Mouse (Mus musculus) CH12.LX (cell line): ENCODE data around the gene Hsd17b14. TPM values are rescaled to one million over a fixed set of nuclear protein-coding genes. Genes with fewer than 3 reads are reported as not detected.

ENCODE experiments used
- DNase-seq: peaks from one replicate; pipeline ENCODE4 v3.0.0-alpha.2; 2013; ENCODE audit errors: extremely low read depth
- H3K27ac ChIP-seq: 2 replicates; pipeline ENCODE4 v1.5.1; 2012; ENCODE audit warnings: low read depth, mild to moderate bottlenecking, control low read depth, moderate library complexity; ENCODE audit not compliant: insufficient read depth
- H3K27me3 ChIP-seq: replicated peaks from 2 replicates; pipeline ENCODE3; 2012; ENCODE audit warnings: inconsistent platforms
- H3K36me3 ChIP-seq, 2 experiments: replicated peaks in 1 of 2; 2 replicates each; pipeline versions ENCODE3 to v1.6.1; 2012; ENCODE audit warnings: inconsistent platforms in 1 of 2, low read length in 1 of 2, mild to moderate bottlenecking in 1 of 2, mixed read lengths in 1 of 2, moderate library complexity in 1 of 2; ENCODE audit not compliant: control insufficient read depth in 1 of 2, insufficient read depth in 1 of 2
- H3K4me1 ChIP-seq, 2 experiments: 2 replicates each; pipeline ENCODE4 v1.6.1; 2012; ENCODE audit warnings: inconsistent platforms in 1 of 2, moderate library complexity in 1 of 2; ENCODE audit not compliant: insufficient read depth in 2 of 2, control insufficient read depth in 1 of 2
- H3K4me2 ChIP-seq: 2 replicates; pipeline ENCODE4 v1.6.1; 2012; ENCODE audit warnings: low read depth, mild to moderate bottlenecking, control low read depth; ENCODE audit not compliant: poor library complexity, insufficient read depth, severe bottlenecking
- H3K4me3 ChIP-seq, 3 experiments: fragments of 150-350 bp in 1 of 3; sonication (generic) in 1 of 3; replicated peaks in 1 of 3; 2 replicates each; pipeline versions ENCODE3 to v1.5.1; 2011 to 2012; ENCODE audit warnings: low read depth in 2 of 3, low read length in 2 of 3, mild to moderate bottlenecking in 2 of 3, moderate library complexity in 2 of 3, control low read depth in 1 of 3, improper control_type of control experiment in 1 of 3, inconsistent platforms in 1 of 3, mixed read lengths in 1 of 3; ENCODE audit not compliant: poor library complexity in 1 of 3
- H3K79me2 ChIP-seq: replicated peaks from 2 replicates; pipeline ENCODE4 v1.6.1; 2012; ENCODE audit warnings: mild to moderate bottlenecking, moderate library complexity; ENCODE audit not compliant: control insufficient read depth, poor library complexity, insufficient read depth, severe bottlenecking; ENCODE audit errors: extremely low read depth
- H3K9ac ChIP-seq: 2 replicates; pipeline ENCODE4 v1.6.1; 2012; ENCODE audit warnings: low read depth, mild to moderate bottlenecking, control low read depth, moderate library complexity; ENCODE audit not compliant: insufficient read depth
- H3K9me3 ChIP-seq: replicated peaks from 2 replicates; pipeline ENCODE3; 2012; ENCODE audit warnings: low read length, inconsistent platforms, mixed read lengths
- IRF4 ChIP-seq: IDR thresholded peaks from 2 replicates; pipeline ENCODE4 v1.6.1; 2014; ENCODE audit warnings: low read depth, mild to moderate bottlenecking, inconsistent platforms, low read length, improper control_type of control experiment
- MYC ChIP-seq: IDR thresholded peaks from 2 replicates; pipeline ENCODE4 v1.6.1; 2011; ENCODE audit warnings: low read depth, mild to moderate bottlenecking, improper control_type of control experiment, low read length
- NELFE ChIP-seq: IDR thresholded peaks from 2 replicates; pipeline ENCODE4 v1.6.1; 2011; ENCODE audit warnings: low read depth, low read length, improper control_type of control experiment
- NRF1 ChIP-seq: IDR thresholded peaks from 2 replicates; pipeline ENCODE4 v1.6.1; 2014; ENCODE audit warnings: low read depth, mild to moderate bottlenecking, inconsistent platforms, low read length, improper control_type of control experiment, moderate library complexity
- SIN3A ChIP-seq: IDR thresholded peaks from 2 replicates; pipeline ENCODE4 v1.6.1; 2012; ENCODE audit warnings: low read length, improper control_type of control experiment, inconsistent platforms
- SMC3 ChIP-seq: IDR thresholded peaks from 2 replicates; pipeline ENCODE4 v1.6.1; 2011; ENCODE audit warnings: low read depth, low read length, improper control_type of control experiment
- TBP ChIP-seq: conservative IDR thresholded peaks from 2 replicates; pipeline ENCODE4 v1.6.1; 2011; ENCODE audit warnings: low read depth, low read length, improper control_type of control experiment
- TCF12 ChIP-seq: IDR thresholded peaks from 2 replicates; pipeline ENCODE4 v1.6.1; 2014; ENCODE audit warnings: low read depth, mild to moderate bottlenecking, inconsistent platforms, low read length, improper control_type of control experiment
- ZKSCAN1 ChIP-seq: IDR thresholded peaks from 2 replicates; pipeline ENCODE4 v1.6.1; 2012; ENCODE audit warnings: low read depth, inconsistent platforms, low read length, improper control_type of control experiment, borderline replicate concordance
- dilution Hi-C: fragments of 300-500 bp; cut with MboI; formaldehyde crosslinking; loops from 2 replicates; pipeline ENCODE4 v1.14.3; 2020; ENCODE audit warnings: low sequenced_read_pairs; ENCODE audit not compliant: extremely low pct_unique_long_range_greater_than_20kb, extremely low pct_ligation_motif_present
- in situ Hi-C: fragments of 300-500 bp; cut with MboI; formaldehyde crosslinking; loops from 3 replicates; pipeline ENCODE4 v1.14.3; 2019; ENCODE audit warnings: low sequenced_read_pairs, low pct_ligation_motif_present, low pct_unique_long_range_greater_than_20kb, mixed read lengths
- polyA plus RNA-seq: library from polyadenylated mRNA; unstranded; fragments of >175 nt; gene quantifications from 2 replicates; pipeline ENCODE4 v1.2.1, GENCODE M21; 2012; ENCODE audit warnings: low read depth; ENCODE audit not compliant: insufficient read length
- total RNA-seq, 2 experiments: library from RNA; depleted of rRNA; stranded (reverse); fragments of 300-350 nt in 1 of 2; fragments of >200 nt in 1 of 2; gene quantifications; 2 replicates each; pipeline ENCODE4 v1.2.3; 2012 to 2014

Hsd17b14 gene
- total and polyA plus RNA-seq, 3 experiments: 2.3 TPM; not detected in 2

DNA sequence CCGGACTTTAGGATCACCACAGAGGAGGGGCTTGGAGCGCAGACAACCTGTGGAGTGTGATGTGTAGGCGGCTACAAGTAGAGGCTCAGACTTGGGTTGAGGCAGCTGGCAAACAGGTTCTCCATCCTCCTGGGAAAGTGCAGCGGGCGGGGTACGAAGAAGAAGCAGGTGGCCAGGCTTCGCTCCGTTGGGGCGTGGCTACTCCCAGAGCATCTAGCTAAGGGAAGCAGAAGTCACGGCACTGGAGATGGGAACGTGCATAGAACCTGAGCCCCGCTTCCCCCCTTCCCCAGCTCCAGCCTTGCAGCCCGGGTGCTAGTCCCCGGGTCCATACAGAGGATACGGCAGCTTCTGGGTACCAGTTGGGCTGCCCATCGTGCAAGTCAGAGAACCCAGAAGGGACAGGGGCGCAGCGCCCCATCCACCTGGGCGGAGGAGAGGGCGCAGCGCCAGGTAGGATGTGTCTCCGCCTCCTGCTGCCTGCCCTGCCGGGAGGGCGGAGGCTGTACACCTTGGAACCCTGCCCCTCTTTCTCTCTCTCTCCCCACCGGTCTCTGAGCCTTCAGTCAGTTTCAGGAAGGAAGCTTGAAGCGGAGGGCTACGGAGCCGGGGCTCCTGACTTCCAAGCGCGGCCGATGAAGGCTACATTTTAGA, 62.5 kb downstream of the Hsd17b14 start, which contains the start of gene Fut1:
TSS of gene Fut1 (plus strand) at position 248 of the 654 bp plus-strand sequence.
- Histone ChIP-seq H3K9ac (peak within 1 kb of the TSS; percentile 62; the same call in 1 of the 2 replicates), H3K36me3 (peaks cover 0 to 16% of the 10 kb centered on the region in 2 experiments), H3K4me3 (peak within 1 kb of the TSS in 2 of 3 experiments; percentile 44 to 52), H3K4me1 (peaks cover 33 to 73% of the 10 kb centered on the region in 2 experiments), H3K9me3 (peaks cover 4% of the 10 kb centered on the region), H3K79me2 (no peaks in the 10 kb centered on the region), H3K4me2 (peak within 1 kb of the TSS; percentile 64), H3K27ac (peak within 1 kb of the TSS; percentile 65), H3K27me3 (no peaks in the 10 kb centered on the region)
- in situ Hi-C loops: no loop called here
- dilution Hi-C loops: no loop called here
- no peak for TF ChIP-seq SIN3A
- TF ChIP-seq TCF12: peak; percentile 33; the same call in 1 of the 2 replicates
- no peak for TF ChIP-seq NELFE
- no peak for TF ChIP-seq NRF1
- TF ChIP-seq ZKSCAN1: no peak
- no peak for TF ChIP-seq MYC
- no peak for TF ChIP-seq SMC3
- TF ChIP-seq TBP: no peak
- TF ChIP-seq IRF4: 0 out of 2 replicates have a peak, but pooled peaks have one; percentile 5
- DNase-seq: no peak

Other genes with a start within 250 kb of the Hsd17b14 start
Only the 20 nearest of the 35 such genes appear.
- gene Lhb, start 134.1 kb upstream of the Hsd17b14 start, total RNA-seq (2012; rRNA removed): not detected in 2 replicates
- not detected in 2 replicates for gene Lhb, start 134.1 kb upstream of the Hsd17b14 start, total RNA-seq (2014; rRNA removed)
- gene Lhb, start 134.1 kb upstream of the Hsd17b14 start, polyA plus RNA-seq: not detected in 2 replicates
- 13.2 and 27.2 TPM in 2 replicates for gene Gys1, start 120.0 kb upstream of the Hsd17b14 start, total RNA-seq (2012; rRNA removed)
- 11.9 and 14.0 TPM in 2 replicates for gene Gys1, start 120.0 kb upstream of the Hsd17b14 start, total RNA-seq (2014; rRNA removed)
- 20.9 and 23.9 TPM in 2 replicates for gene Gys1, start 120.0 kb upstream of the Hsd17b14 start, polyA plus RNA-seq
- gene Ruvbl2, start 116.8 kb upstream of the Hsd17b14 start, total RNA-seq (2012; rRNA removed): 224 and 253 TPM in 2 replicates
- gene Ruvbl2, start 116.8 kb upstream of the Hsd17b14 start, total RNA-seq (2014; rRNA removed): 229 and 267 TPM in 2 replicates
- 253 and 277 TPM in 2 replicates for gene Ruvbl2, start 116.8 kb upstream of the Hsd17b14 start, polyA plus RNA-seq
- 142 and 164 TPM in 2 replicates for gene Ftl1, start 95.0 kb upstream of the Hsd17b14 start, total RNA-seq (2012; rRNA removed)
- 790 and 1,027 TPM in 2 replicates for gene Ftl1, start 95.0 kb upstream of the Hsd17b14 start, total RNA-seq (2014; rRNA removed)
- gene Ftl1, start 95.0 kb upstream of the Hsd17b14 start, polyA plus RNA-seq: 31.2 and 60.3 TPM in 2 replicates
- 232 and 233 TPM in 2 replicates for gene Bax, start 88.0 kb upstream of the Hsd17b14 start, total RNA-seq (2012; rRNA removed)
- 185 and 195 TPM in 2 replicates for gene Bax, start 88.0 kb upstream of the Hsd17b14 start, total RNA-seq (2014; rRNA removed)
- 273 and 321 TPM in 2 replicates for gene Bax, start 88.0 kb upstream of the Hsd17b14 start, polyA plus RNA-seq
- 0.13 and 0.17 TPM in 2 replicates for gene Tulp2, start 73.0 kb upstream of the Hsd17b14 start, total RNA-seq (2012; rRNA removed)
- not detected in 2 replicates for gene Tulp2, start 73.0 kb upstream of the Hsd17b14 start, total RNA-seq (2014; rRNA removed)
- not detected in 2 replicates for gene Tulp2, start 73.0 kb upstream of the Hsd17b14 start, polyA plus RNA-seq
- 5.0 and 5.7 TPM in 2 replicates for gene Gm45808, start 68.1 kb upstream of the Hsd17b14 start, total RNA-seq (2012; rRNA removed)
- gene Gm45808, start 68.1 kb upstream of the Hsd17b14 start, total RNA-seq (2014; rRNA removed): 0.85 and 1.3 TPM in 2 replicates
- 2.2 TPM in 1 of 2 replicates, not detected in the other for gene Gm45808, start 68.1 kb upstream of the Hsd17b14 start, polyA plus RNA-seq
- gene Dhdh, start 66.1 kb upstream of the Hsd17b14 start, total RNA-seq (2012; rRNA removed): 5.9 and 6.4 TPM in 2 replicates
- gene Dhdh, start 66.1 kb upstream of the Hsd17b14 start, total RNA-seq (2014; rRNA removed): 7.1 and 7.2 TPM in 2 replicates
- 15.3 and 18.0 TPM in 2 replicates for gene Dhdh, start 66.1 kb upstream of the Hsd17b14 start, polyA plus RNA-seq
- 83.4 and 92.6 TPM in 2 replicates for gene Nucb1, start 44.5 kb upstream of the Hsd17b14 start, total RNA-seq (2012; rRNA removed)
- gene Nucb1, start 44.5 kb upstream of the Hsd17b14 start, total RNA-seq (2014; rRNA removed): 40.8 and 46.2 TPM in 2 replicates
- 90.4 and 129 TPM in 2 replicates for gene Nucb1, start 44.5 kb upstream of the Hsd17b14 start, polyA plus RNA-seq
- 11.7 and 12.0 TPM in 2 replicates for gene Ppp1r15a, start 28.6 kb upstream of the Hsd17b14 start, total RNA-seq (2012; rRNA removed)
- gene Ppp1r15a, start 28.6 kb upstream of the Hsd17b14 start, total RNA-seq (2014; rRNA removed): 12.5 and 13.9 TPM in 2 replicates
- 31.8 and 37.1 TPM in 2 replicates for gene Ppp1r15a, start 28.6 kb upstream of the Hsd17b14 start, polyA plus RNA-seq
- 0.25 TPM in 2 replicates for gene Plekha4, start 28.6 kb upstream of the Hsd17b14 start, total RNA-seq (2012; rRNA removed)
- 0.28 TPM in 1 of 2 replicates, not detected in the other for gene Plekha4, start 28.6 kb upstream of the Hsd17b14 start, total RNA-seq (2014; rRNA removed)
- 0.90 and 1.3 TPM in 2 replicates for gene Plekha4, start 28.6 kb upstream of the Hsd17b14 start, polyA plus RNA-seq
- 30.9 and 36.6 TPM in 2 replicates for gene Bcat2, start 15.3 kb downstream of the Hsd17b14 start, total RNA-seq (2012; rRNA removed)
- gene Bcat2, start 15.3 kb downstream of the Hsd17b14 start, total RNA-seq (2014; rRNA removed): 12.9 and 13.5 TPM in 2 replicates
- gene Bcat2, start 15.3 kb downstream of the Hsd17b14 start, polyA plus RNA-seq: 56.9 and 65.6 TPM in 2 replicates
- gene Fgf21, start 60.6 kb downstream of the Hsd17b14 start, total RNA-seq (2012; rRNA removed): 0.38 and 0.51 TPM in 2 replicates
- gene Fgf21, start 60.6 kb downstream of the Hsd17b14 start, total RNA-seq (2014; rRNA removed): 0.72 and 0.86 TPM in 2 replicates
- 0.41 and 0.44 TPM in 2 replicates for gene Fgf21, start 60.6 kb downstream of the Hsd17b14 start, polyA plus RNA-seq
- gene Fut1, start 62.4 kb downstream of the Hsd17b14 start, total RNA-seq (2012; rRNA removed): 1.3 and 6.4 TPM in 2 replicates
- 1.8 and 2.5 TPM in 2 replicates for gene Fut1, start 62.4 kb downstream of the Hsd17b14 start, total RNA-seq (2014; rRNA removed)
- 2.4 and 2.5 TPM in 2 replicates for gene Fut1, start 62.4 kb downstream of the Hsd17b14 start, polyA plus RNA-seq
- gene Izumo1, start 66.9 kb downstream of the Hsd17b14 start, total RNA-seq (2012; rRNA removed): 0.08 and 0.21 TPM in 2 replicates
- 0.16 and 0.17 TPM in 2 replicates for gene Izumo1, start 66.9 kb downstream of the Hsd17b14 start, total RNA-seq (2014; rRNA removed)
- gene Izumo1, start 66.9 kb downstream of the Hsd17b14 start, polyA plus RNA-seq: 0.34 and 0.44 TPM in 2 replicates
- 2.4 and 2.9 TPM in 2 replicates for gene Rasip1, start 72.6 kb downstream of the Hsd17b14 start, total RNA-seq (2012; rRNA removed)
- 0.46 and 0.55 TPM in 2 replicates for gene Rasip1, start 72.6 kb downstream of the Hsd17b14 start, total RNA-seq (2014; rRNA removed)
- gene Rasip1, start 72.6 kb downstream of the Hsd17b14 start, polyA plus RNA-seq: 0.76 and 0.77 TPM in 2 replicates
- gene Mamstr, start 85.1 kb downstream of the Hsd17b14 start, total RNA-seq (2012; rRNA removed): 0.04 and 0.17 TPM in 2 replicates
- not detected in 2 replicates for gene Mamstr, start 85.1 kb downstream of the Hsd17b14 start, total RNA-seq (2014; rRNA removed)
- 0.16 and 0.31 TPM in 2 replicates for gene Mamstr, start 85.1 kb downstream of the Hsd17b14 start, polyA plus RNA-seq
- gene Fut2, start 111.5 kb downstream of the Hsd17b14 start, total RNA-seq (2012; rRNA removed): not detected in 2 replicates
- gene Fut2, start 111.5 kb downstream of the Hsd17b14 start, total RNA-seq (2014; rRNA removed): not detected in 2 replicates
- gene Fut2, start 111.5 kb downstream of the Hsd17b14 start, polyA plus RNA-seq: not detected in 2 replicates
- 0.08 TPM in 1 of 2 replicates, not detected in the other for gene Ntn5, start 129.1 kb downstream of the Hsd17b14 start, total RNA-seq (2012; rRNA removed)
- gene Ntn5, start 129.1 kb downstream of the Hsd17b14 start, total RNA-seq (2014; rRNA removed): not detected in 2 replicates
- 0.57 and 0.63 TPM in 2 replicates for gene Ntn5, start 129.1 kb downstream of the Hsd17b14 start, polyA plus RNA-seq
- gene Sec1, start 139.5 kb downstream of the Hsd17b14 start, total RNA-seq (2012; rRNA removed): 0.04 and 0.08 TPM in 2 replicates
- gene Sec1, start 139.5 kb downstream of the Hsd17b14 start, total RNA-seq (2014; rRNA removed): 0.18 and 0.26 TPM in 2 replicates
- gene Sec1, start 139.5 kb downstream of the Hsd17b14 start, polyA plus RNA-seq: 0.33 and 0.46 TPM in 2 replicates